Mouse (Mus musculus) forebrain, postnatal 0 days (tissue): ENCODE measurements around the gene Nek11. TPM values are rescaled to one million over a fixed set of nuclear protein-coding genes. Genes with fewer than 3 reads are reported as not detected.

Experiments
- ATAC-seq: fragments of 200-750 bp; cut with Nextera tagmentation; 2 replicates; pipeline ENCODE4 v1.8.0; 2017; ENCODE audit warnings: mild to moderate bottlenecking, moderate library complexity
- DNase-seq: peaks from one replicate; pipeline ENCODE4 v3.0.0-alpha.2; 2015
- H3K27ac ChIP-seq: fragments of 300-500 bp; sonication (generic); 2 replicates; pipeline ENCODE4 v1.5.1; 2014; ENCODE audit warnings: low read depth, mild to moderate bottlenecking, antibody characterized with exemption, low read length, moderate library complexity, mixed read lengths
- H3K27me3 ChIP-seq: fragments of 300-500 bp; sonication (generic); 2 replicates; pipeline ENCODE4 v1.6.1; 2014; ENCODE audit warnings: mild to moderate bottlenecking, low read length, mixed read lengths; ENCODE audit not compliant: insufficient read depth
- H3K36me3 ChIP-seq: fragments of 300-500 bp; sonication (generic); 2 replicates; pipeline ENCODE4 v1.6.1; 2014; ENCODE audit warnings: mild to moderate bottlenecking, moderate library complexity; ENCODE audit not compliant: insufficient read depth
- H3K4me1 ChIP-seq: fragments of 300-500 bp; sonication (generic); 2 replicates; pipeline ENCODE4 v1.6.1; 2014; ENCODE audit warnings: antibody characterized with exemption; ENCODE audit not compliant: insufficient read depth
- H3K4me2 ChIP-seq: fragments of 300-500 bp; sonication (generic); 2 replicates; pipeline ENCODE4 v1.6.1; 2014; ENCODE audit warnings: low read depth, mild to moderate bottlenecking, moderate library complexity
- H3K4me3 ChIP-seq: fragments of 300-500 bp; sonication (generic); 2 replicates; pipeline ENCODE4 v1.5.1; 2014; ENCODE audit warnings: low read depth, low read length, mixed read lengths
- H3K9ac ChIP-seq: fragments of 300-500 bp; sonication (generic); 2 replicates; pipeline ENCODE4 v1.6.1; 2014; ENCODE audit warnings: mild to moderate bottlenecking
- H3K9me3 ChIP-seq: fragments of 300-500 bp; sonication (generic); 2 replicates; pipeline ENCODE4 v1.6.1; 2016; ENCODE audit warnings: low read length
- CTCF ChIP-seq: sonication (generic); IDR thresholded peaks from 2 replicates; pipeline ENCODE4 v1.5.1; 2016; ENCODE audit warnings: antibody characterized with exemption, control low read depth, low read depth
- WGBS: fragments of 180-500 bp; shearing (Covaris S2); extraction: QIAGEN DNeasy Blood & Tissue Kit; methylation state at CpG from one replicate; pipeline ENCODE4 v1.1.7; 2014; 5-methylcytosine and 5-hydroxymethylcytosine counted together
- polyA plus RNA-seq: library from polyadenylated mRNA; unstranded; fragments of >200 nt; fragmentation: Nextera tagmentation; extraction: Ambion mirVana; gene quantifications from 2 replicates; pipeline ENCODE4 v1.2.1, GENCODE M21; 2015
- total RNA-seq: library from RNA; depleted of rRNA; stranded (reverse); fragments of >200 nt; gene quantifications from 2 replicates; pipeline ENCODE4 v1.2.3, GENCODE M21; 2014

The Nek11 gene
- total and polyA plus RNA-seq, 2 experiments from 2014 or later = 3.3 to 4.1 TPM

- Histone ChIP-seq H3K4me3 (no peak overlapping the region), H3K4me1 (no peaks in the 10 kb centered on the region), H3K36me3 (no peaks in the 10 kb centered on the region), H3K27ac (no peak overlapping the region), H3K9me3 (no peaks in the 10 kb centered on the region), H3K9ac (no peak overlapping the region), H3K27me3 (no peaks in the 10 kb centered on the region), H3K4me2 (no peak overlapping the region)
- TF ChIP-seq CTCF = no peak
- ATAC-seq (no peak), DNase-seq (no peak)
- 45% methylated on average over 7 of the region's 7 CpGs for WGBS
Measured at GRCm38 (mm10) chr9:105284670-105285069, 110.7 kb downstream of the Nek11 start.

GRCm38 (mm10) chr9:105282725-105283124, 112.6 kb downstream of the Nek11 start:
- Histone ChIP-seq H3K9ac (no peak overlapping the region), H3K27me3 (no peaks in the 10 kb centered on the region), H3K4me1 (no peaks in the 10 kb centered on the region), H3K4me2 (no peak overlapping the region), H3K9me3 (no peaks in the 10 kb centered on the region), H3K27ac (no peak overlapping the region), H3K36me3 (no peaks in the 10 kb centered on the region), H3K4me3 (no peak overlapping the region)
- TF ChIP-seq CTCF = peak; percentile 72
- DNase-seq (peak; percentile 49), ATAC-seq (no peak)
- 17% methylated on average over 4 of the region's 4 CpGs for WGBS

GRCm38 (mm10) chr9:105274925-105275324, 120.4 kb downstream of the Nek11 start:
- H3K36me3 ChIP-seq = no peaks in the 10 kb centered on the region
- no peaks in the 10 kb centered on the region for H3K27me3 ChIP-seq
- H3K9ac ChIP-seq = no peak overlapping the region
- H3K4me2 ChIP-seq = no peak overlapping the region
- 0 out of 2 replicates have a peak, but pooled peaks cover 3% of the 10 kb centered on the region for H3K4me1 ChIP-seq
- no peak for TF ChIP-seq CTCF
- H3K4me3 ChIP-seq = no peak overlapping the region
- H3K9me3 ChIP-seq = no peaks in the 10 kb centered on the region
- H3K27ac ChIP-seq = no peak overlapping the region
- WGBS = 47% methylated on average over 3 of the region's 3 CpGs
- ATAC-seq = peak; percentile 63
- DNase-seq = peak; percentile 46

GRCm38 (mm10) chr9:105274286-105274685, 121.0 kb downstream of the Nek11 start:
- Histone ChIP-seq H3K4me3 (no peak overlapping the region), H3K27me3 (no peaks in the 10 kb centered on the region), H3K9ac (no peak overlapping the region), H3K27ac (no peak overlapping the region), H3K9me3 (no peaks in the 10 kb centered on the region), H3K36me3 (no peaks in the 10 kb centered on the region), H3K4me1 (0 out of 2 replicates have a peak, but pooled peaks cover 3% of the 10 kb centered on the region), H3K4me2 (no peak overlapping the region)
- 38% methylated on average over 6 of the region's 6 CpGs for WGBS
- no peak for DNase-seq
- TF ChIP-seq CTCF = no peak
- no peak for ATAC-seq

GRCm38 (mm10) chr9:105272241-105272640, 123.1 kb downstream of the Nek11 start:
- no peak overlapping the region for H3K9ac ChIP-seq
- no peak overlapping the region for H3K4me3 ChIP-seq
- ATAC-seq = no peak
- H3K4me1 ChIP-seq = 0 out of 2 replicates have a peak, but pooled peaks cover 3% of the 10 kb centered on the region
- TF ChIP-seq CTCF = no peak
- no peak for DNase-seq
- H3K9me3 ChIP-seq = no peaks in the 10 kb centered on the region
- no peak overlapping the region for H3K4me2 ChIP-seq
- H3K27me3 ChIP-seq = no peaks in the 10 kb centered on the region
- no peak overlapping the region for H3K27ac ChIP-seq
- WGBS = 11% methylated on average over 7 of the region's 7 CpGs
- H3K36me3 ChIP-seq = no peaks in the 10 kb centered on the region

- Histone ChIP-seq H3K27me3 (no peaks in the 10 kb centered on the region), H3K4me1 (0 out of 2 replicates have a peak, but pooled peaks cover 1% of the 10 kb centered on the region), H3K27ac (no peak overlapping the region), H3K9me3 (no peaks in the 10 kb centered on the region), H3K9ac (no peak overlapping the region), H3K4me2 (no peak overlapping the region), H3K4me3 (no peak overlapping the region), H3K36me3 (no peaks in the 10 kb centered on the region)
- no peak for TF ChIP-seq CTCF
- WGBS = 59% methylated on average over 2 of the region's 2 CpGs
- ATAC-seq (no peak), DNase-seq (no peak)
Measured at GRCm38 (mm10) chr9:105263140-105263539, 132.2 kb downstream of the Nek11 start.

GRCm38 (mm10) chr9:105257668-105258067, 137.7 kb downstream of the Nek11 start:
- ATAC-seq (no peak), DNase-seq (no peak)
- H3K36me3 ChIP-seq = no peaks in the 10 kb centered on the region
- 56% methylated on average over 10 of the region's 10 CpGs for WGBS
- 0 out of 2 replicates have a peak, but pooled peaks cover 3% of the 10 kb centered on the region for H3K4me1 ChIP-seq
- no peak overlapping the region for H3K4me2 ChIP-seq
- H3K4me3 ChIP-seq = no peak overlapping the region
- no peak overlapping the region for H3K9ac ChIP-seq
- TF ChIP-seq CTCF = no peak
- H3K27me3 ChIP-seq = no peaks in the 10 kb centered on the region
- H3K9me3 ChIP-seq = no peaks in the 10 kb centered on the region
- H3K27ac ChIP-seq = no peak overlapping the region
